Mouse (Mus musculus) cortical plate, adult 2 months (tissue): ENCODE measurements around the gene Pabpn1.

Experiments used
- CTCF ChIP-seq: fragments of 200-500 bp; IDR thresholded peaks from 2 replicates; pipeline ENCODE4 v1.5.1; 2011; ENCODE audit warnings: mild to moderate bottlenecking, control low read depth, low read length; ENCODE audit not compliant: insufficient read depth; ENCODE audit errors: extremely low read depth
- POLR2A ChIP-seq: fragments of 200-500 bp; IDR thresholded peaks from 2 replicates; pipeline ENCODE4 v1.6.1; 2011; ENCODE audit warnings: mild to moderate bottlenecking, low read length, control low read depth; ENCODE audit not compliant: insufficient read depth; ENCODE audit errors: extremely low read depth

DNA sequence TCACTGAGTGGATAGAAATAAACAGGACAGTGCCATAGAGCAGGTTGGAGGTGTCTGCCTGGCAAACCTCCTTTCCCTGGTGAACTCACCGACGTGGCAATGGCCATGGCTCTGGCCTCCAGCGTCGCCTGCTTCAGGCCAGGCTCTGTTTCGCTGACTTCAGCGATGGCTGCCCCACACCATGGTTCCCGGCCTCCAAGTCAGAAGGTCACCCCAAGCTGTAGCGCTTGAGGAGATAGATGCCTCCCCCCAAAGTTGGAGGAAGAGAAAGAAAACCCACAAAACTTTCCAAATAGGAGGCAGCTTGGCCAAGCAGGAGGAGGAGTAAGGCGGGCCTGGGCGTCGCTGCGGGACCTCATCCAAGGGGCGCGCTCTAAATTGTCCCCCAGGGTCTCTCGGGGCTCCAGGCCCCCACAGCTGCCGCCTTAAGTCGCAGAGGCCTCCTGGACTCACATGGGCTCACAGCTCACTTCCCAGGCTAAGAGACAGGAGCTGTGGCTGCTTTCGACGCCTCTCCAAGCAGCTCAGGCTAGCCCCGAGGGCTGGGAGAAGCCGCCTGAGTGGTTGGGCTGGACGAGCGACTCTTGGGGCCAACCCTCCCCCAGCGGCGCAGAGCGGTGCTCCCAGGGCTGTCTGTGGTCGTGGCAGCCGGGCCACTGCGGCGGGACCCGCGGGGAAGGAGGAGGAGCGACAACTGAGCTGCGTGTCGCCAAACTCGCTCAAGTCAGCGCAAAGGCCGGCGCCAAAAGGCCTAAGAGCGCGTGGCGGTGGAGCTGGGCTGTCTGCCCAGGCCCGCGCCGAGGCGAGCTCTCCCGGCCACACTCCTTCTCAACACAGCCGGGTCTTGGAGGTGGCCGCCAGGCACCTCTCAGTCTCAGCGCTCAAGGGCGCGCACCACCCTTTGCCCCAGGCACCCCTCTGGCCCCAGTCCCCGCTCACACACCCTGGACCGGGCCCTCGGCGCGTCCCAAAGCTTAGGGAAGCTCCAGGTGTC is 33.3 kb downstream of the Pabpn1 start, which contains the start of gene Efs:
- no peak for TF ChIP-seq CTCF
- no peak for TF ChIP-seq POLR2A
